Mouse (Mus musculus): ENCODE measurements around the gene Gm2a. TPM values are rescaled to one million over a fixed set of nuclear protein-coding genes. Genes with fewer than 3 reads are reported as not detected.

Gm2a gene
- 73.0 TPM for total RNA-seq (2023)

GRCm38 (mm10) chr11:55097463-55098188 is at the start of gene Gm2a:
Gene Gm2a, plus strand, starts transcription at chr11:55098115.

GRCm38 (mm10) chr11:55077331-55078231 is 20.3 kb upstream of the Gm2a start, which contains the start of gene Ccdc69:
Gene Ccdc69, minus strand, starts transcription at chr11:55078131.

GRCm38 (mm10) chr11:55151608-55152007 is 53.7 kb downstream of the Gm2a start, which contains the start of gene Slc36a3:
Gene Slc36a3, minus strand, starts transcription at chr11:55151708.

Other genes starting within 250 kb of the Gm2a start
- 9.6 TPM for gene Lyrm7, start 237.2 kb upstream of the Gm2a start, total RNA-seq (2023)
- gene Hint1, start 231.7 kb upstream of the Gm2a start, total RNA-seq (2023): 121 TPM
- 0.86 TPM for gene Gpx3, start 195.7 kb upstream of the Gm2a start, total RNA-seq (2023)
- gene Tnip1, start 135.2 kb upstream of the Gm2a start, total RNA-seq (2023): 169 TPM
- 391 TPM for gene Anxa6, start 64.7 kb upstream of the Gm2a start, total RNA-seq (2023)
- gene Ccdc69, start 20.0 kb upstream of the Gm2a start, total RNA-seq (2023): 29.9 TPM
- gene Slc36a3, start 53.6 kb downstream of the Gm2a start, total RNA-seq (2023): not detected
- not detected for gene Slc36a2, start 87.0 kb downstream of the Gm2a start, total RNA-seq (2023)
- 23.8 TPM for gene Slc36a1, start 106.2 kb downstream of the Gm2a start, total RNA-seq (2023)
- gene Fat2, start 238.4 kb downstream of the Gm2a start, total RNA-seq (2023): 0.27 TPM

Data from CD4-positive naive resting alpha-beta T cell, adult 57 days (primary cell).